Mouse (Mus musculus): Measurements from ENCODE around the gene Dlgap3. TPM values are rescaled to one million over a fixed set of nuclear protein-coding genes. Genes with fewer than 3 reads are reported as not detected.

Gene Dlgap3
- polyA plus RNA-seq, 1 experiment from 2014 or later: 1.4 TPM

DNA sequence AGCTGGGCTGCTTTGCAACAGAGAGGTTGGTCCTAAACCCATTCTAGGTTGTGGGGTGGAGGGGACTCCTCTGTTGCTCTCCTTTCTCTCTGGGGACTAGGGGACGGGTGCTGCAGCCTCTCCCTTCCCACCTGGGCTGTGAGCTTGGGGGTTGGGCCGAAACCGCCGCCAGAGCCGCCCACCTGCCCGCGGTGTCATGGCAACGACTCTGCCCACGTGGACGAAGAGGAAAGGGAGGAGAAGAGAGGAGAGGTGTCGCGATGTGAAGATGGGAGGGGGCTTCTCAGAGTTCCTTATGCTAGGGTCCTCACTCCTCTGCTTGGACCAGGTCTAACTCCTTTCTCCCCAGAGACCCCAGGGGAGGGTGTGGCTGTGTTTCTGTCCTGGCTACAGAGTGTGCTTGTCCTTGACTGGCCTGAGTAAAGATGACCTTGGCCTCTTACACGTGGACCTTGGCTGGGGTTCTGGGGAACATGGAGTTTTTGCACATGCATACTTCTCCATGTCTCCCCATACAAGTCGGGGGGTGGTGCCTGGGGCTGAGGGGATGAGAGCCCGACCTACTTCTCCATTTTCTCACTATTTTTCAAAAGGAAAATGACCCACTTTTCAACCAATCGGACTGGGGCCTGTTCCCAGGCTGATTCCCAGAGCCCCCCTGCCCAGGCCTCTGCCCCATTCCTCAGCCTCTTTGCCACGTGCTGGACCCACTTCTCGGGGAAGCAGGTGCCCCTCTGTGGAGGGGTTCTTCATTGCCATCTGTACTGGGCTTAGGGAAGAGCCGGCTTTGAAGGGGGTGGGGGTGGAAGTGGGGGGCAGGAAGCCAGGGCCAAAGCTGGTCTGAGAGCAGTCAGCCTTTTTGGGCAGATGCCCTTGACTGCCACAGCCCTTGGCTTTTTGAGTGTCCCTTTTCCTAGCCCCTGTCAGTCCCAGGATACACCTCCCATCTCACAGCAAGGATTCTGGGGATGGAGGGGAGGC lies 10.8 kb downstream of the Dlgap3 start:
- Histone ChIP-seq H3K27me3 (ENCODE audit: control insufficient read depth, insufficient read depth, low read length) (peaks cover 32% of the 10 kb centered on the region), H3K9ac (ENCODE audit: low read depth, low read length) (no peak overlapping the region), H3K36me3 (ENCODE audit: control insufficient read depth, insufficient read depth, low read length) (no peaks in the 10 kb centered on the region), H3K9me3 (replicated peaks; ENCODE audit: control insufficient read depth, low read length) (no peaks in the 10 kb centered on the region), H3K4me3 (ENCODE audit: low read depth, low read length) (no peak overlapping the region), H3K27ac (ENCODE audit: low read depth, low read length) (no peak overlapping the region), H3K4me1 (ENCODE audit: control insufficient read depth, insufficient read depth, low read length) (no peaks in the 10 kb centered on the region), H3K4me2 (no peak overlapping the region)
- 11% methylated on average over 19 of the region's 19 CpGs for WGBS (ENCODE audit: insufficient replicate concordance)
- ATAC-seq (replicated peaks; ENCODE audit: insufficient number of reproducible peaks, low FRiP score, low TSS enrichment): no peak

DNA sequence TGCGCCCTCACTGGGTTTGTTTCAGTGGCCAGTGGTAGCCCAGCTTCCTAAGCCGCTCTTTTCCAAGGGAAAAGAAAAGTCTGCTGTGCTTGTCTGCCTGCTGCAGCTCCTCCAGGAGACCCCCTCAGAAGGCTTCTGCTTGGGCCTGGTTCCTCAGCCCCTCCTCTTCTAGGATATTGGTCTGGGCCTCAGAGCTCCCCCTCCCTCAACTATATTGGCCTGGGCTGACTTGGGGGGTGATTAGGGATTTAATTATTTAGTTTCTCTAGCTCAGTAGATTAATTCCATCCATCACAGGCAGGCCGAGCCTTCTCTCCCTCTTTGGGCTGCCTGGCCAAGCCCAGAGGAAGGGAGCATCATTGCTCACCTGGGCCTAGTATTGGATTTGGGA lies 11.4 kb downstream of the Dlgap3 start:
- no peak for ATAC-seq (replicated peaks; ENCODE audit: insufficient number of reproducible peaks, low FRiP score, low TSS enrichment)
- no peak overlapping the region for H3K9ac ChIP-seq (ENCODE audit: low read depth, low read length)
- H3K4me1 ChIP-seq (ENCODE audit: control insufficient read depth, insufficient read depth, low read length): no peaks in the 10 kb centered on the region
- no peak overlapping the region for H3K4me3 ChIP-seq (ENCODE audit: low read depth, low read length)
- no peaks in the 10 kb centered on the region for H3K36me3 ChIP-seq (ENCODE audit: control insufficient read depth, insufficient read depth, low read length)
- peaks cover 32% of the 10 kb centered on the region for H3K27me3 ChIP-seq (ENCODE audit: control insufficient read depth, insufficient read depth, low read length)
- H3K9me3 ChIP-seq (replicated peaks; ENCODE audit: control insufficient read depth, low read length): no peaks in the 10 kb centered on the region
- no peak overlapping the region for H3K27ac ChIP-seq (ENCODE audit: low read depth, low read length)
- H3K4me2 ChIP-seq: no peak overlapping the region
- 66% methylated on average over 3 of the region's 3 CpGs for WGBS (ENCODE audit: insufficient replicate concordance)

DNA sequence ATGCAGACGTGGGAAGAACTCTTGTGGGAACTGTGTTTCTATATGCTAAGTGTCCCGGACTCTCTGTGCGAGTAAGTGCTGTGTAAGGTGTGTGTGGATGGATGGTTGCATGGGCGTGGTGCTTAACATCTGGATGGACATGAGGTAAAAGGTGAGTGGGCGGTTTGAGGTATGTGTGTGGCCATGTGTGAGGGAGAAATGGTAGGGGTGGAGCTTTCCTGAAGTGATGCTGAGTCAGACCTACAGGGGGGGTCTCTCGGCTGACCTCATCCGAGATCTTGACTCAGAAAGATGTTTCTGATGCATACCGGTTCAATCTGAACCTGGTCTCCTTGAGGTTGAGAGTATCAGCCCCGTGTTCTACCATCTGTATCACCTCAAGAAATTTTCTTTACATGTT lies 12.0 kb downstream of the Dlgap3 start:
- Histone ChIP-seq H3K4me2 (no peak overlapping the region), H3K27me3 (ENCODE audit: control insufficient read depth, insufficient read depth, low read length) (peaks cover 32% of the 10 kb centered on the region), H3K4me3 (ENCODE audit: low read depth, low read length) (no peak overlapping the region), H3K9me3 (replicated peaks; ENCODE audit: control insufficient read depth, low read length) (no peaks in the 10 kb centered on the region), H3K27ac (ENCODE audit: low read depth, low read length) (no peak overlapping the region), H3K4me1 (ENCODE audit: control insufficient read depth, insufficient read depth, low read length) (no peaks in the 10 kb centered on the region), H3K36me3 (ENCODE audit: control insufficient read depth, insufficient read depth, low read length) (no peaks in the 10 kb centered on the region), H3K9ac (ENCODE audit: low read depth, low read length) (no peak overlapping the region)
- 76% methylated on average over 9 of the region's 9 CpGs for WGBS (ENCODE audit: insufficient replicate concordance)
- no peak for ATAC-seq (replicated peaks; ENCODE audit: insufficient number of reproducible peaks, low FRiP score, low TSS enrichment)

DNA sequence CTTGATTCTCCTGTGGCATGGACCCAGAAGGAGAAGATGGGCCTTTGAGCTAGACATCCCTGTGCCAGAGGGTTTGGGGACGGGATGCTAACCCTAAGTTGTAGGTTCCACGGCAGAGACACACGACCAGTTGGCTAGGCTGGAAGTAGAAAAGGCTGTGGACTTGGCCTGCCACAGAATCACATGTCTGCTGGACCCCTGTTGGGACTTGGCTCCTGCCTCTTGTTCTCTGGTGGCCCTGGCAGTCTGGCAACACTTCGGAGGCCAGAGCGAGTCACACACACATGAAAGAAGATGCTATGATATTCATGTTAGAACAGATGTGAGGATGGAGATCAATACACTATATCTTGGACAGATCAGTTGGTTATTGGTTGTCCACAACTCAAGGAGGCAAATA lies 14.9 kb downstream of the Dlgap3 start:
- Histone ChIP-seq H3K36me3 (ENCODE audit: control insufficient read depth, insufficient read depth, low read length) (no peaks in the 10 kb centered on the region), H3K9ac (ENCODE audit: low read depth, low read length) (no peak overlapping the region), H3K4me3 (ENCODE audit: low read depth, low read length) (no peak overlapping the region), H3K27me3 (ENCODE audit: control insufficient read depth, insufficient read depth, low read length) (peaks cover 16% of the 10 kb centered on the region), H3K9me3 (replicated peaks; ENCODE audit: control insufficient read depth, low read length) (no peaks in the 10 kb centered on the region), H3K4me1 (ENCODE audit: control insufficient read depth, insufficient read depth, low read length) (no peaks in the 10 kb centered on the region), H3K27ac (ENCODE audit: low read depth, low read length) (no peak overlapping the region), H3K4me2 (no peak overlapping the region)
- no peak for ATAC-seq (replicated peaks; ENCODE audit: insufficient number of reproducible peaks, low FRiP score, low TSS enrichment)
- 75% methylated on average over 5 of the region's 5 CpGs for WGBS (ENCODE audit: insufficient replicate concordance)

DNA sequence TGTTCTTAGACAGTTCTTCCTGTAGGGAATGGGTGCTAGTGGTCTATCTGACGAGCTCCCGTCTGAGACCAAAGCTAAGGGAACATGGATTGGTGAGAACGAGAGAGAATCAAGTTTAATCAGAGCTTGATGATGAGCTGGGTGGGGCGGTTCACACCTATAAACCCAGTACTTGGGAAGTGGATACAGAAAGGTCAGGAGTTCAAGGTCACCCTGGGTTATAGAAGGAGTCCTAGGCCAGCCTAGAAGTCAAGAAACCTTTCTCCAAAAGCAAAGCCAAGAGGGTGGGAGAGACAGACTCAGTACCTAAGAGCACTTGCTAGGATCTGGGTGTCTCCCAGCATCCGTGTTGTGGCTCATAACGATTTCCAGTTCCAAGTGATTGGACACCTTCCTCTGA lies 21.9 kb downstream of the Dlgap3 start:
- Histone ChIP-seq H3K27ac (ENCODE audit: low read depth, low read length) (no peak overlapping the region), H3K36me3 (ENCODE audit: control insufficient read depth, insufficient read depth, low read length) (no peaks in the 10 kb centered on the region), H3K4me1 (ENCODE audit: control insufficient read depth, insufficient read depth, low read length) (no peaks in the 10 kb centered on the region), H3K4me2 (no peak overlapping the region), H3K9me3 (replicated peaks; ENCODE audit: control insufficient read depth, low read length) (no peaks in the 10 kb centered on the region), H3K9ac (ENCODE audit: low read depth, low read length) (no peak overlapping the region), H3K27me3 (ENCODE audit: control insufficient read depth, insufficient read depth, low read length) (0 out of 2 replicates have a peak, but pooled peaks cover 5% of the 10 kb centered on the region), H3K4me3 (ENCODE audit: low read depth, low read length) (no peak overlapping the region)
- ATAC-seq (replicated peaks; ENCODE audit: insufficient number of reproducible peaks, low FRiP score, low TSS enrichment): no peak
- 78% methylated on average over 6 of the region's 6 CpGs for whole genome bisulfite sequencing (ENCODE audit: insufficient replicate concordance)

DNA sequence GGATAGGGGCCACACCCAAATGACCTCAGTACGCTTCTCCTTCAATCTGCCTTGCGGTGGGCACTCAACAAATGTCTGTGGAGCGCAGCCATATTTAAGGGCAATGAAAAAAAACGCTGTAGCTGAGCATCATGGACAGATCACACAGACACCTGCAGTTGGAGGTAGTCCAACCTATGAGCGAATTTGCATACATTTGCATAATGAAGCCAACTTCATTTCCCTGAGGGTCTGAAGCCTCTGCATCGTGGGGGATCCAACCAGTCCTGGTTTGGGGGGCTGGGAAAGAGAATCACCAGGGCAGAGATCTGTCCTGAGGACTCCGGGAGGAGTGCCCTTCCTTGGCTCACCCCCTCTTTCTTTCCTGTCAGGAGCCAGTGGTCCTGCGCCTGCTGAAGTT lies 23.7 kb downstream of the Dlgap3 start:
- H3K9ac ChIP-seq (ENCODE audit: low read depth, low read length): no peak overlapping the region
- no peaks in the 10 kb centered on the region for H3K36me3 ChIP-seq (ENCODE audit: control insufficient read depth, insufficient read depth, low read length)
- no peaks in the 10 kb centered on the region for H3K9me3 ChIP-seq (replicated peaks; ENCODE audit: control insufficient read depth, low read length)
- H3K4me1 ChIP-seq (ENCODE audit: control insufficient read depth, insufficient read depth, low read length): no peaks in the 10 kb centered on the region
- no peak overlapping the region for H3K4me2 ChIP-seq
- no peak overlapping the region for H3K27ac ChIP-seq (ENCODE audit: low read depth, low read length)
- H3K4me3 ChIP-seq (ENCODE audit: low read depth, low read length): no peak overlapping the region
- no peak for ATAC-seq (replicated peaks; ENCODE audit: insufficient number of reproducible peaks, low FRiP score, low TSS enrichment)
- 0 out of 2 replicates have a peak, but pooled peaks cover 5% of the 10 kb centered on the region for H3K27me3 ChIP-seq (ENCODE audit: control insufficient read depth, insufficient read depth, low read length)
- 71% methylated on average over 8 of the region's 8 CpGs for WGBS (ENCODE audit: insufficient replicate concordance)

DNA sequence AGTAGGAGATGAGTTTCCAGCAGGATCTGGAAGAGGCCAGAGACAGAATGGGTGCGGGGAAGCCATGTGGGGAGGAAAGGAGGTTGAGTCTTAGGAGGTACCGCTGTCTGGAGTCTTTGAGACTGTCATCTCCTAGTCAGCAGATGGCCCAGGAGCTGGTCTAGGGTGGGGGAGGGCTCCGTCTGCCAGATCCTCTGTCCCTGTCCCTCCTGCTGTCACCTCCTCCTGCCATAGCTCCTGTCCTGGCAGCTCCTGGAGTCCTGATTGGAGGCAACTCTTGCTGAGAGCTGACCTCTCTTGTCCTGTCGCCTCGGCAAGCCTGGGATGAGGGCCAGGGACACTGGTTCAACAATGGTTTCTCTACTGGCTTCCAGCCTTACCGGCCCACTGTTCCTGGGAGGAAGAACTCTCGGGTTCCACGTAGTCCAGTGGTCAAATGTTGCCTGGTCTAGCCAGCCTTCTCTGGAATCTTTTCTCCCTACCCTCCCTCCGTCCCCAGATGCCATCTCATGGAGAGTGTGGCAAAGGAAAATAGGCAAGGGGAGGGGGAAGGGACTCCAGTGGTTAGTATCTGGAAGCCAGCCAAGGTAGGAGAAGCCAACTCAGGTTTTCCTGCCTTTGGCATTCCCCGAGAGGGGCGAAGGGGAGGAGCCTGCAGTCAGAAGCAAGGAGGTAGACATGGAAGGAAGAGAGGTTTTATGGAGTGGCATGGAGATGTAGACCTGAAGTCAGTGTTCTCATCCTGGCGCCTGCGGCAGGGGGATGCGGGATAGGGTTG lies 24.6 kb downstream of the Dlgap3 start:
- no peak for ATAC-seq (replicated peaks; ENCODE audit: insufficient number of reproducible peaks, low FRiP score, low TSS enrichment)
- 53% methylated on average over 14 of the region's 14 CpGs for WGBS (ENCODE audit: insufficient replicate concordance)

DNA sequence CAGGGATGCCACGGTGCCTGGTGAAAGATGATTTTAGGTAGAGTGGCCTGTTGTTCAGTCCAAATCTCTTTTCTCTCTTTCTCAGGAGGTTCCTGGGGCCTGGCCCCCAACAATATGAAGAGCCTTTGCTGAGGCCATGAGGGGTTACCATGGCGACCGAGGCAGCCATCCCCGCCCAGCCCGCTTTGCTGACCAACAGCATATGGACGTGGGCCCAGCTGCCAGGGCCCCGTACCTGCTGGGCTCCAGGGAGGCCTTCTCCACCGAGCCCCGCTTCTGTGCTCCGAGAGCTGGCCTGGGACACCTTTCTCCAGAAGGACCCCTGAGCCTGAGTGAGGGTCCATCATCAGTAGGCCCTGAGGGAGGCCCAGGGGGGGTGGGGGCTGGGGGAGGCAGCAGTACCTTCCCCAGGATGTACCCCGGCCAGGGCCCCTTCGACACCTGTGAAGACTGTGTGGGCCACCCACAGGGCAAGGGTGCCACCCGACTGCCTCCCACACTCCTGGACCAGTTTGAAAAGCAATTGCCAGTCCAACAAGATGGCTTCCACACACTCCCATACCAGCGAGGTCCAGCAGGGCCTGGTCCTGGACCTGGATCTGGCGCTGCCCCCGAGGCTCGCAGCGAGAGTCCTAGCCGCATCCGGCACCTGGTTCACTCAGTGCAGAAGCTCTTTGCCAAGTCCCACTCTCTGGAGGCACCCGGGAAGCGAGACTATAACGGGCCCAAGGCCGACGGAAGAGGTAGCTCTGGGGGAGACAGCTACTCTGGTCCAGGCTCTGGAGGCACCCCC lies 25.7 kb downstream of the Dlgap3 start:
- Histone ChIP-seq H3K4me3 (ENCODE audit: low read depth, low read length) (no peak overlapping the region), H3K27ac (ENCODE audit: low read depth, low read length) (no peak overlapping the region), H3K36me3 (ENCODE audit: control insufficient read depth, insufficient read depth, low read length) (no peaks in the 10 kb centered on the region), H3K27me3 (ENCODE audit: control insufficient read depth, insufficient read depth, low read length) (0 out of 2 replicates have a peak, but pooled peaks cover 3% of the 10 kb centered on the region), H3K9me3 (replicated peaks; ENCODE audit: control insufficient read depth, low read length) (no peaks in the 10 kb centered on the region), H3K4me2 (no peak overlapping the region), H3K9ac (ENCODE audit: low read depth, low read length) (no peak overlapping the region), H3K4me1 (ENCODE audit: control insufficient read depth, insufficient read depth, low read length) (no peaks in the 10 kb centered on the region)
- 81% methylated on average over 25 of the region's 25 CpGs for WGBS (ENCODE audit: insufficient replicate concordance)
- 0 out of 2 replicates have a peak, but pooled peaks have one; percentile 7 for ATAC-seq (replicated peaks; ENCODE audit: insufficient number of reproducible peaks, low FRiP score, low TSS enrichment)

More for the DNA sequence above, 24.6 kb downstream of the Dlgap3 start:
- no peak overlapping the region for H3K9ac ChIP-seq (ENCODE audit: low read depth, low read length)
- no peak overlapping the region for H3K4me2 ChIP-seq
- H3K9me3 ChIP-seq (replicated peaks; ENCODE audit: control insufficient read depth, low read length): no peaks in the 10 kb centered on the region
- H3K27ac ChIP-seq (ENCODE audit: low read depth, low read length): no peak overlapping the region
- no peak overlapping the region for H3K4me3 ChIP-seq (ENCODE audit: low read depth, low read length)
- H3K36me3 ChIP-seq (ENCODE audit: control insufficient read depth, insufficient read depth, low read length): no peaks in the 10 kb centered on the region
- H3K27me3 ChIP-seq (ENCODE audit: control insufficient read depth, insufficient read depth, low read length): 0 out of 2 replicates have a peak, but pooled peaks cover 3% of the 10 kb centered on the region
- H3K4me1 ChIP-seq (ENCODE audit: control insufficient read depth, insufficient read depth, low read length): no peaks in the 10 kb centered on the region

Data from heart, embryonic 11.5 days (tissue).